Mouse (Mus musculus): ENCODE results near the gene Pdzrn3.

Gene Pdzrn3

DNA sequence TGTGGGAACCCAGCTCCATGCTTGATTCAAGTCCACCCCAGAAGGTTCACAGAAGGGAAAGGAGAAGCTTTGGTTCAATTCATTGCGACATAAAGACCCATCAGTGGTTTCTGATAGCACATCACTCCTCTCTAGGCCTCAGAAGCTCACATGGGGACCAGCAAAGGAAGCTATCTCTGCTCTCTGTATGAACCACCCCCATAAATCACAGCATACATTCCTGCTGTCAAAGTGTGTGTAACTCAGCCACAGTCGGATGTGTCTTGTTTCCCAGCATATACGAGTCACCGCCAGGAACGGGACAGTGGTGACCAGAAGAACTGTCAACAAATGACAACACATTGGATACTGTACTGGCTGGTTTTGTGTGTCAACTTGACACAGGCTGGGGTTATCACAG, 47.3 kb downstream of the Pdzrn3 start:
- no peak for DNase-seq (ENCODE audit: extremely low read depth, insufficient read length, low spot score)

DNA sequence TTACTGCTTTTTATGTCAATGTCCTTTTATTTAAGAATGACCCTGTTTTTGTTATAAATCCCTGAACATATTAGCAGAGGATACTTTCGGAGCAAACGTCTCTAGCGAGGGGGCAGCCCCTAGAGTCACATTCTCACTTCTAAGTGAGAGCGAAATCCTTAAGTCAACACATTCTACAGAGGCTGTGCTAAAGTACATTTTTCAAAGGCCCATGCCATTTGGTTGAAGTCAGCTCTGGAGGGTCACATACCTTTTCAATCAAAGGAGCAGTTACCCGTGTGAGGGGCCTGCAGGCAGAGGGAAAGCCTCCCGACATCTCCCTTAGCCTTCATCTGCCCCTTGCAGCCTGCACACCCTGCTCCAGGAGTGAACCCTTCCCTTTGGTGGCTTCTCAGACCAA, 48.2 kb downstream of the Pdzrn3 start:
- DNase-seq (ENCODE audit: extremely low read depth, insufficient read length, low spot score) = no peak

DNA sequence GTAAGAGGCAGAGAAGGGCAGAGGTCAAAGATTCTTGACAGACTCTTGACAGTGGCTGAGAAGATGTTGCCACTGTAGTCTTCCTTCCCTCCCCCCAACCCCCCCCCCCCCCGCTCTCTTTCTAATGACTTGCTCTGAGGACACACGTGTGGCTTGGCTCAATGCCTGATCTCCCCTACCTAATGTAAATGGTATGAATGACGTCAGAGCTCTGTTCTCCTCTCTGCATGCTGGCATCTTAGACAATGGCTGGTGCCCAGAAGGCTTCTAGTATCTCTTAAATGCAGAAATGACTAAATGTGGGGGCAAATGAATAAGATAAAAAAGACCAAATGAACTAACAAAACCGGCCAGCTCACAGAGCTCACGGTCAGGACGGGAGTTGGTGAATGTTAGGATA, 49.2 kb downstream of the Pdzrn3 start:
- no peak for DNase-seq (ENCODE audit: extremely low read depth, insufficient read length, low spot score)

DNA sequence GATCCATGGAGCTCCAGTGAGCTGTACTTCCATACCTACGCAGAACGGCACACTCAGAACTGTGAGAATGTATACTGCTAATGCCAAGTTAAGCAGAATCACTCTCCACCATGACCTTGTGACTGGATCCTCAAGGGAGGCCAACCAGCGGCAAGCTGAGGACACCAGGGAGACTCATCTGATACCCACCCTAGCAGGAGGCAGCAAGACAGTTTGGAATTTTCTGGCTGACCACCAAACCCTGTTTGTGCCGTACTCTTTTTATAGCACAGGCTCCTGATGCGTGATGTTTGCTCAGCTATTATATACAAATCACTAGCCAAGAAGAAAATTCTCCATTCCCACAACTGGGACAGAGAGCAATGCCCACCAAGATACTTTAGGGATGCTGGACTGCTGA, 50.0 kb downstream of the Pdzrn3 start:
- DNase-seq (ENCODE audit: extremely low read depth, insufficient read length, low spot score) = no peak

DNA sequence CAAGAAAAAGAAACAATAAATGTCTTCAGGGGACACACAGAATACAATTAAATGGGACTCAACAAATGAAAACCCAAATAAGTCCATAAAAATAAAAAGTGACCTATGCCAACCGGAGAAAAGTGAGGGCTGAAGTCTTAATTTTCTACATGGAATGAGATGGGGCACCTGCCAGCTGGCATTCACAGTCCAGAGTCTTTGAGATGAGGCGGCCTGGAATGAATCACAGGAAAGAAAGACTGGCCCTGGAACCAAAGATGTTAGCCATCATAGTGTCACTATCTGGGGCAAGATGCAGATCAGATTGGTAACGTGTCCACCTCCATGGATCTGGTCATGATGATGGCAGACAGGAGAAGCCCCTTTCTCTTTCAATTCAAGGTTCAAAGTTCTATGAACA, 50.5 kb downstream of the Pdzrn3 start:
- no peak for DNase-seq (ENCODE audit: extremely low read depth, insufficient read length, low spot score)

DNA sequence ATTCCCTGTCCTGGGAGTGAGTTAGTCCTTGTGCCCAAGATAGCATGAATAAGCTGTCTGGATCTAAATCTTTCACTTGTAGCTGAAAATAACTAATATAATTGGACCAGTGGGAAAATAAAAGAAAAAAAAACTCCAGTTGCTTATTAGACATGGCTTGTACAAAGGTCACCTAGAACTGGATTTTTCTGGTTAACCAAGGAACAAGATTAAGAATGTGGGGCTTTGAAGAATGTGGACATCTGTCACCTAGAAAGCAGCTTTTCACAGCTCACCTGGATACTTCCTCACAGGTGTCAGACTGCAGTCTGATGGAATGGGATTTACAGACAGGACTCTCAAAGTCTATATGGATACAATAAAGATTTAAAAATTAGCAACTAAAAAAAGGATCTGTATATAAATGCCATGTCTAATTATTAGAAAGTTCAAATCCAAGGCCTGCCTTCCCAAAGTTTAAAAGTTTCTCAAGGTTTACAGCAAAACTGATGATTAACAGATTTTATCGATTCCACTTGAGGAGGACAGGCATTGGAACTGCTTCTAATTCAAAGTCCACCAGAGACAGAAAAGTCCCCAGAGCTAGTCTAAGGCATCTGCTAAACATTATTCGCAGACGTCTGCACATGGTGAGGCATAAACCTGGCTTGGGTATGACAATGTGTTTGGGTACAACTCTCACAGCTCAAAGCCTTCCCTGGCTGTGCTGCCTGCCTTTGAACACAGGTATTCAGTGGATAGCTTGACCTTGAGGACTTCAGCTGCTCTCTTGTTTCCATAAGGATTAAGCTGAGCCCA, 51.7 kb downstream of the Pdzrn3 start:
- DNase-seq (ENCODE audit: extremely low read depth, insufficient read length, low spot score) = no peak

DNA sequence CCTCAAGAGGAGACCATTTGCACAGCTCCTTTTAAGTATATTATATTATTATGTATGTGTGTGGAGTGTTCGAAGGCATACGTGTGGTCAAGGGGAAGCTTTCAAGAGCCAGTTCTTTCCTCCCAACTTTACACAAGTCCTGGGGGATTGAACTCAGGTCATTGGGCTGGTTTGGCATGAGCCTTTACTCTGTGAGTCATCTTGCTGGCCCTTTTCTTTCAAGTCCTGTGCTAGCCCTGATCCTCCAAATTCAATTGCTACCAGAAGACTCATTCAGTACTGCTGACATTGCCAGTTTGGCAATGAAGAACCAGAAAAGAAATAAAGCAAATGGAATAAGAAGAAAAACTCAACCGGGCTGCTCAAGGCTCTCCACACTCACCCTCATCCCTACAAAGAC, 55.1 kb downstream of the Pdzrn3 start:
- DNase-seq (ENCODE audit: extremely low read depth, insufficient read length, low spot score) = no peak

DNA sequence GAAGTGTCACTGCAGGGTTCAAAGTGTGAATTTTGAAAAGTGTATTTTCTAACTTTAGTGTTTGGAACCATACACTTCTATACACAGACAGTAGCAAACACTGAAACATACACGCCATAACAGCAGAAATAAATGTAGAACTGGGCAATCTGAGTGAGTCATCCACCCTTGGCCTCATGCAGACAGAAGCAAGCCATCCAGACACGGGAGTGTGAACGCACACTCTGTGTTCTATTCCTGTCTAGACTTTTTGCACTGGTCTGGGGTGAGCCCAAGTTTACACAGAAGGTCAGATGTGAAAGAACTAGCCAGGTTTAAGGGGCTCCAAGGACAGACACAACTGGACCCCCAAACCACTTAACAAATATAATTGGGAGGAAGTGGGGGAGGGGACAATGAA, 57.3 kb downstream of the Pdzrn3 start:
- no peak for DNase-seq (ENCODE audit: extremely low read depth, insufficient read length, low spot score)

DNA sequence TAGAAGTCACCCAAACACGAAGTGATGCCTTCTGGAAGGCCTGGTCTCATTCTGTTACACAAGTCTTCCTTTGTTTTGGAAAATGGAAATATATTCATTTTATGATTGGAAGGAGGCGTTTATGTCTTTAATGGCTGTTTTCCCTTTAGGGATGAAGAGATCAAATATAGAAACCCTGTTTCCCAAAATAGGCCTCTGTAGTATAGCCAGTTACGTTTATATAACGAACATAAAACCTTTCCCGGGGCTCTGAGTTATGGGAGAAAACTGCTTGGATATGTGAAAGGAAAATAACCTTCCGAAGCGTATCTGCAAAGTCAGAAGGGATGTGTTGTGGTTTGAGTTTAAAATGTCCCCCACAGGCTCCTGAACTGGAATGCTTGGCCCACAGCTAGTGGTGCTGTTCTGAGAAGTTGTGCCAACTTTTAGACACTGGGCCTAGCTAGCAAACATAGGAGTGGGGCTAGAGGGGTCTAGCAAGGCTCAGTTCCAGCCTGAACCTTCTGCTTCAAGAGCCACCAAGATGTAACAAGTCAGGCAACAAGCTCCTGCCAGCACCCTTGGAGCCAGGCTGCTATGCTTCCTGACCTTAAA, 58.2 kb downstream of the Pdzrn3 start:
- no peak for DNase-seq (ENCODE audit: extremely low read depth, insufficient read length, low spot score)

DNA sequence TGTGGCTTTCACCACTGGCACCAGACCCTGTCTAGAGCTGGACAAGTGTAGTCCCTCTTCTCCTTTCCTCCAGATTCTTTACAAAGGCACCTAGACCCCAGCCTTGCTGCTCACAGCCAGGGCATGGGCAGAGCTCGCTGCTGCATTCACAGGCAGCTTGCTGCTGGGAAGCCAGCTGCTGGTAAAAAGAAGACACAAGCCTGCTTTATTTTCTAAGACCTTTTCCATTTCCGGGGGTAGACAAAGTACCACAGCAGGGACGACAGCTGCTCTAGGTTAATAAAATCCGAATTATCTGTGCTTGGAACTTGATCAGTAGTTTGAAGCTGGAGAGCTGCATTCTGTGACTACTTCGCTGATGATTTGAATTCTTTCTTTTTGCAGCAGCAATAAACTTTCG, 59.2 kb downstream of the Pdzrn3 start:
- no peak for DNase-seq (ENCODE audit: extremely low read depth, insufficient read length, low spot score)

DNA sequence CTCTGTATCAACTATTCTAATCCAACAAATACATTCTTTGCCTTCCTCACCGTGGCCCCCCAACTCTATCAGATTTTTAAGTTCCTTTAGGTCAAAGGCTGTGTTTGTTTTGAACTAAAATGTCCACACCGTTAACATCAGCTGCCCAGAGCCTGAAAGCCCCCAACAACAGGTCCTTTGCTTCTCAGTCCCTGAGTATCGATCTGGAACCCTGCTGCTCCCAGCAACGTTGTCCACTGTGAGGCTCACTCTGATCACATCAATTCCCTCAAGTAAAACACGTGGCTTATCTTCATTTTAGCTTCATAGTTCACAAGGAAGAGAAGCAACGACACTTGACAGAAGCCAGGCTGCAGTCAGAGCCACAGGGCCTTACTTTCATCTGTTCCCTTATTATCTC, 66.3 kb downstream of the Pdzrn3 start:
- no peak for DNase-seq (ENCODE audit: extremely low read depth, insufficient read length, low spot score)

DNA sequence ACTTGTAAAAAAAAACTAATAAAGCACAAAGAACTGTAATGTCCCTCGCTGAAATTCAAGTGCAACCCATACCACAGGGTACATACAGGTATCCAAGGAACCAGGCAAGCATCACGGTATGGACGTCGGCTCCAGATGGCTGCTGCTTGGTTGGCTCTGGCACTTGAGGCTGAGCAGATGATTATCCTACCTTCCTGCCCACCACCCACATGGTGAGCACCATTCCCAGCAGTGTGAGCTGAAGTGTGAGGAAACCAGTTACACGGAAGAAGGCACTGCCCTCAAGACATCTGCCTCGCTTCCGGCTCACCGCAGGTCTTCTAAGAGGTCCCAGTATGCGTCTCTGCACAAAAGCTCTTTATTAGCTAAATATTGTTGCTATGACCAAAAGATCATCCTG, 67.2 kb downstream of the Pdzrn3 start:
- no peak for DNase-seq (ENCODE audit: extremely low read depth, insufficient read length, low spot score)

DNA sequence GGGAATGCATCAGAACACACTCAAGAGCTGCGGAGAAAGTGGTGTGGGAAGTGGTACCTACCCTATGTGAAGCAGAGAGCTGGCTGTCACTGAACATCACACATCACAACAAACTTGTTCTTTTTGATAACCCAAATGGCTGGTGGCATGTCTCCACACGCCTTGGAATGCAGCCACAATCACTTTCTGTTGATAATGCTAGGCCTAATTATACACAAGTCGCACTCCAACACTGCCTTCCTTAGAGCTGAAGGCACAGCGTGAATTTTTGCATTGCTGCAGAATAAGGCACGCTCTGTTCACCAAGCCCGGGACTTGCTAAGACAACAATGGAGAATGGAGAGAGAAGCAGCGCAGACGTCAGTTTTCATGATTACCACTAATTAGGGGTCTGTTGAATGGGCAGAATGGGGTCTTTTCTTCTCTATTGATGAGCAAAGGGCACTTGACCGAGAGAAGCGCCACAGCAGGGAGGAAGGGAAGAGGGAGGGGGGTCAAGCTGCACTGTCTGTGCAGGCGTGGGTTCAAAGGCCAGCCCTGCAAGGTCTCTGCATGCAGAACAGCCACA, 69.6 kb downstream of the Pdzrn3 start:
- DNase-seq (ENCODE audit: extremely low read depth, insufficient read length, low spot score) = no peak

DNA sequence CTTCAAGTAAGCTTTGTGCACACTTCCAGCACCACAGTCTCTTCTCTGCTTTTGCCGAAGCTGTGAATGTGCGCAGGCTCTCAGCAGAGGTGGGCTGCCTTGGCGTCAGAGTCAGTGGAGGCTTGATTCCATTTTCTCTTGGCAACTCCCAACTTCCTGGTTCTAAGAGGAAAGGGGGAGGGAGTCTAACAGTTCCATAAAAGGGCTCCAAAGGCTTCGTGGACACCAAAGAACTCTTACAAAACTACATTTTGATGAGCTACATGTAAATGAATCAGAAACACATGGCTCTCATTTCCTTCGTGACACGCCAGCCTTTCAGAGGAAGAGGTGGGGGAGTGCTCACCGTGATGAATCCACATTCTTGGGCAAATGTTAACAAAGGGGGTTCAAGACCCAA, 70.9 kb downstream of the Pdzrn3 start:
- no peak for DNase-seq (ENCODE audit: extremely low read depth, insufficient read length, low spot score)

DNA sequence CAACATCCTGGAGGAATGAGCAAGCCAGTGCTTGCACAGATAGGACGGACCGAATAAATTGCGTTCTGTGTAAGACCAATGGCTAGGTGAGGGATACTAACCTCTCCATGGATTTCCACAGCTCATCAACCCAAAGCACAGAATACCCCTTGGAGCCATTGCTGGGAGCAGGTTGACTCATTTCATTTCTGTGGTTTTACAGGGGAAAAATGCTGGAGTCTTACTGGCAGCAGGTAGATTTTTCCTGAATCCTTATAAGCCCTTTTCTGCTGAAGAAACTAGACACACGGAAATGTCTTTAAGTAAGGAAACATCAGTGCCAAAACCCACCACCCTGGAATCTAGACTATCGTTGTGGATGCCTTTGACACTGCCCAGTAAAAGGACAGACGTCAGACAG, 72.2 kb downstream of the Pdzrn3 start:
- DNase-seq (ENCODE audit: extremely low read depth, insufficient read length, low spot score) = no peak

DNA sequence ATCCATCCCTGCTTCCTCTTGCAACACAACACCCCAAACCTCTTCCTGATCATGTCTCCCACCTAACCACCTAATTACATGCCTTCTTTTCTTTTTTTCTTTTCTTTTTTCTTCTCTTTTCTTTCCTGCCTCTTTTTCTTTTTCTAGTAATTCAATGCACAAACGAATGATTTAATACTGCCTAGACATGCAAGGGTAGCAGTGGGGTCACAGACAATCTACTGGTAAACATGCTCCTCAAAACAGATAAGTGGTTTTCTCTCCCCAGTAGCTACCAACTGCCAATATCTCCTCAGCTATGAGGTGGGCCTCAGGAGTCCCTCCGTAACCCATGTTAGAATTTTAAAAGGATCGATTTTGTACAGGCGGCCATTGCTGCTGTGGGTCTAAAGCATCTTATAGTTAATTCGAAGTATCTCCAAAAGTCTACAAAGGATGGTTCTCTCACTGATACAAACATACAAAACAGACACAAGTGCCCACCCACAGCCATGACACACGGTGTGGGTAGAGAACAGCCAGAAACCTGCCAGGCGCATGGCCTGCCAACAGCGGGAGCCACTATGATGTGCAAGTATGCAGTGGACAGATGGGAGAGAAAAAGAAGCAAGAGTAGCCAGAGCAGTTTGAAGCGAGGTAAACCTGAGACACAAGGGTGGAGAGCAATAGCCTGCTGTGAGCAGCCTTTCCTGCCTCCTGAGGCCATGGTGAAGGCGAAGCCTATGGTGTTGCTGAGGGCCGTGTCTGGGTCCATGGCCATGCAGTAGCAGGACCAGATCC, 73.5 kb downstream of the Pdzrn3 start:
- no peak for DNase-seq (ENCODE audit: extremely low read depth, insufficient read length, low spot score)

DNA sequence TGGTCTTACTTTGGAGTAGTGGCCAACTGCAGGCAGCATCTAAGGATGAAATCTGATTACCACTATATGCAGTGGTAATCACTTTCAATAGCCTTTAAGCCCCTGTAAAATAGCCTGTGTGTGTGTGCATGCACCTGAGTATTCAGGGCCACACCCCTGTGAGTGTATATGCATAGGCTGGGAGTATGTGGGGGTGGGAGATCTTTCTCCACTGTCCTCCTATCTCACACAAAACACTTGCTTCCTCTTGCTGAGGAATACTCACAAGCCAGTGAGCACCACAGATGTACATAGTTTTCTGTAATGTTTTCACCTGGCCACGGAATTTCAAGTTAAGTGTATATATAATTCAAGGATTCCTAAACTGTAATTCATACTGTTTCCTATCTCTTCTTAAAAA, 74.2 kb downstream of the Pdzrn3 start:
- no peak for DNase-seq (ENCODE audit: extremely low read depth, insufficient read length, low spot score)

DNA sequence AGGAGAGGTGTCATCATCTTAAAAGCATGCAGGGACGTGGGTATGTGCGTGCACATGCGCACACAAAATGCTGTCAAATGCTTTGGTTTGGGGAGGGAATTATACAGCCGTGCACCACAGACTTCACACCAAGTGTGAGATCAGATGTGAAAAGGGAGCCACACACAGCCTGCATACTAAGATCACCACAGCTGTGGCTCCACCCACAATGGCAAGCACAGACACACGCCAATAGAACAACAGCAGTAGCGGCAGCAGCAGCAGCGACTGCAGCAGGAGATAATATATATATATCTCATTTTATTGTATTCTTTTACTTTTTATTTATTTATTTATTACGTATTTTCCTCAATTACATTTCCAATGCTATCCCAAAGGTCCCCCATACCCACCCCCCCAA, 76.5 kb downstream of the Pdzrn3 start:
- DNase-seq (ENCODE audit: extremely low read depth, insufficient read length, low spot score) = no peak

DNA sequence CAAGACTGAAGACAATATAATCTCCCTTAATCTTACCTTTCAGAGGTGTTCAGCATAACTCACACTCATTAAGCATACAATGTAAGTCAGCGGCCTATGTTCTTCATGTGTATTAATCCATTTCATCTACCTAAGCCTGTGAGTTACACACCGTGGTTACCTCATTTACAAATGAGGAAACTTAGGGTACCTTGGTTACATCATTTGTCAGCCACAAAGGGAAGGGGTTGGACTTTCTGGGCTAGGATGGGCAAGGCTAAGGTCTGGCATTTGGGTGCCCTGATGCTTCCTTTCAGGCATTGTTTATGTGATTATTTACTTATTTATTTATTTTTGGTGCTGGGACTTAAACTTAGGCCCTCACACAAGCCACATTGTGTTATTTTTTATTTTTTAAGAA, 78.3 kb downstream of the Pdzrn3 start:
- no peak for DNase-seq (ENCODE audit: extremely low read depth, insufficient read length, low spot score)

DNA sequence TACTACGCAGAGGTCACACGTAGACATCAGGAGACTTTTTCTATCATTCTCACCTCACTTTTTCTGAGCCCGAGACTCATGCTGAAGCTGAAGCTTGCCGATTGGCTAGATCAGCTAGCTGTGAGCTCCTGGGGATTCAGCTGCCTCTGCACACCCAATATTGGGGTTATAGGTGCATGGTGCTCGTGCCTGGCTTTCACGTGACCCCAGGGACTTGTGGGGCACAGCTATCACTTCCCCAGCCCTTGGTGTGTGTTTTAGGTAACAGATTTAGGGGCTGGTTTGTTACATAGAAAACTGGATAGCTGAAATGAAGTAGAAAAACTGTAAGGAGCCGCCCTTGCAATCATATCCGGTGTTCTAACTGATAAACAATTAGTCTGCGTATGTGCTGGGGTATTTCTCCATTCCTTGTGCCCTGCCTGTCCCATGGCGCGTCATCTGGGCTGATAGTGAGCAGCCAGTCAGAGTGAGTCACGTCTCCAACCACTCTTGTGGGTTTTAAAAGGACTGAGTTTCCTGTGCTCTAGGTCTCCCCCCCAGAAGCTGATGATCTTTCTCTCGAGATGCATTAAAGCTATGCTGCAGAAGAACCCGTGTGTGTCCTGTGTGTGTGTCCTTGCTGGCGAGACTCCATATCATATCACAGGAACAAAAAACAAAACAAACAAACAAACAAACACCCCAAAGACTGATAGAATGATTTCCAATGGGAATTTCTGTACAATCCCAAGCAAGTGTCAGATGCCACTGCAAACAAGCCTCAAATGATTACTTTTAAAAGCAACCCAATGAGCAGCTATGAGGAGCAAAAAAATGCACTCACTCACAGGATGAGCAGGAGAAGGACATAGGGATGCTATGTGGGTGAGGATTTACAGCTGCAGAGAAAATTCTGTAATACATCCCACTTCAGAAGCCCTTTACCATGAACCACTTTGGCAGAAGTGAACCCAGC, 79.9 kb downstream of the Pdzrn3 start:
- no peak for DNase-seq (ENCODE audit: extremely low read depth, insufficient read length, low spot score)
